Mouse (Mus musculus): ENCODE measurements around the gene Gm44503.

- TF ChIP-seq CTCF (IDR thresholded peaks at IDR 0.05; ENCODE audit: low read depth), result no peak
- no peak for TF ChIP-seq EP300 (IDR thresholded peaks at IDR 0.05; ENCODE audit: low read depth)
These were observed 14.4 kb upstream of the Gm44503 start for GRCm38 (mm10) chr9:72944286-72944685.

Data from liver, embryonic 14.5 days (tissue).